Mouse (Mus musculus) heart, embryonic 14.5 days (tissue): ENCODE measurements at regions not wholly inside any gene's neighbourhood (a gene's known extent, or its start where the extent isn't known, plus 50 kb on each side); places are given as distances from the start of the nearest gene placed in this dataset.
A peak's percentile ranks its signal among the peaks of the same experiment; 100 is the strongest.

Experiments
- ATAC-seq: fragments of 200-750 bp; cut with Nextera tagmentation; 2 replicates; pipeline ENCODE4 v1.8.0; 2017; ENCODE audit warnings: low read depth, moderate TSS enrichment; ENCODE audit not compliant: insufficient number of reproducible peaks, insufficient read depth, low FRiP score
- H3K27ac ChIP-seq, 2 experiments: fragments of 200-500 bp in 1 of 2; fragments of 300-500 bp in 1 of 2; sonication (generic) in 1 of 2; replicated peaks in 1 of 2; 2 replicates each; pipeline ENCODE4 v1.5.1; 2012 to 2014; ENCODE audit warnings: low read depth in 2 of 2, low read length in 2 of 2, control low read depth in 1 of 2, mild to moderate bottlenecking in 1 of 2, mixed read lengths in 1 of 2; ENCODE audit not compliant: control insufficient read depth in 1 of 2, insufficient read depth in 1 of 2
- H3K27me3 ChIP-seq: fragments of 300-500 bp; sonication (generic); 2 replicates; pipeline ENCODE4 v1.6.1; 2014; ENCODE audit warnings: mild to moderate bottlenecking, low read length, control low read depth; ENCODE audit not compliant: control insufficient read depth, insufficient read depth
- H3K36me3 ChIP-seq: fragments of 300-500 bp; sonication (generic); 2 replicates; pipeline ENCODE4 v1.6.1; 2014; ENCODE audit warnings: mild to moderate bottlenecking, control low read depth, low read length, mixed read lengths; ENCODE audit not compliant: control insufficient read depth, insufficient read depth
- H3K4me1 ChIP-seq, 2 experiments: fragments of 200-500 bp in 1 of 2; fragments of 300-500 bp in 1 of 2; sonication (generic) in 1 of 2; 2 replicates each; pipeline ENCODE4 v1.6.1; 2012 to 2014; ENCODE audit warnings: low read length in 2 of 2, control low read depth in 1 of 2, mixed read lengths in 1 of 2; ENCODE audit not compliant: control insufficient read depth in 2 of 2, insufficient read depth in 2 of 2
- H3K4me2 ChIP-seq: fragments of 300-500 bp; sonication (generic); 2 replicates; pipeline ENCODE4 v1.6.1; 2014; ENCODE audit warnings: mild to moderate bottlenecking, low read length
- H3K4me3 ChIP-seq, 2 experiments: fragments of 200-500 bp in 1 of 2; fragments of 300-500 bp in 1 of 2; sonication (generic) in 1 of 2; 2 replicates each; pipeline ENCODE4 v1.5.1; 2012 to 2014; ENCODE audit warnings: low read length in 2 of 2, mild to moderate bottlenecking in 2 of 2, control low read depth in 1 of 2, low read depth in 1 of 2, moderate library complexity in 1 of 2; ENCODE audit not compliant: control insufficient read depth in 1 of 2, insufficient read depth in 1 of 2
- H3K9ac ChIP-seq: fragments of 300-500 bp; sonication (generic); 2 replicates; pipeline ENCODE4 v1.6.1; 2014; ENCODE audit warnings: mild to moderate bottlenecking, low read length
- H3K9me3 ChIP-seq: fragments of 300-500 bp; sonication (generic); 2 replicates; pipeline ENCODE4 v1.6.1; 2016; ENCODE audit warnings: low read length, control low read depth; ENCODE audit not compliant: control insufficient read depth
- WGBS: fragments of 180-500 bp; shearing (Covaris S2); extraction: QIAGEN DNeasy Blood & Tissue Kit; methylation state at CpG from one replicate; pipeline ENCODE4 v1.1.7; 2014; 5-methylcytosine and 5-hydroxymethylcytosine counted together

DNA sequence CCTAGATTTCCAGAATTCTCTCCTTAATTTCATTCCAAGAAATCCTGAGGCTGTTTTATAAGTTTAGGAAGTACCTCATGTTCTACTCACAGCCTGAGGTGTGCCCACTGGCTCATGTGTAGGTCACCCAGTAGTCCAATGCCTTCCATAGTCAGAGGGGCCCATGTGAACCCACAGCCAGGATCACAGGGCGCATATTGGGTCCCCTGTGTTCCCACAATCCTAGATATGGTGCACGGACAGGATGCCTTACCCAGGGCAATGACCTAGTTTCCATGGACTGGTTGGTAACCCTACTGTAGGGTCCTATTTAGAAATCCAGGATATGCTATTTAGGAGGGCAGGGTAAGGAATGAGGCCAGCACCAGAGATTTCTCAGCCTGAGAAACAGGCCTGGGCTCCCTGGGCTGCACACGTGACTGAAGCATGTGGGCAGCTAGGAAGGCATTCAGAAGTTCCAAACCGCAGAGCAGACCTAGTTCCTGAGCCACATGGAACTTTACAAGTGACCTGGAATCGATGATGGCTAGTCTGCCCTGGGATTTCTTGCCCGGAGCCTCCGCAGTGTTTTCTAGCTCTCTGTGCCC is 90.5 kb downstream of the Rpl14 start:
- H3K4me3 ChIP-seq = no peak overlapping the region
- no peaks in the 10 kb centered on the region for H3K27me3 ChIP-seq
- no peaks in the 10 kb centered on the region for H3K9me3 ChIP-seq
- H3K36me3 ChIP-seq = no peaks in the 10 kb centered on the region
- ATAC-seq = no peak
- H3K9ac ChIP-seq = no peak overlapping the region
- no peak overlapping the region for H3K27ac ChIP-seq
- peaks cover 4 to 5% of the 10 kb centered on the region in 2 experiments; a peak in 1 of 4 replicates for H3K4me1 ChIP-seq
- 81% methylated on average over 7 of the region's 7 CpGs for WGBS
- no peak overlapping the region for H3K4me2 ChIP-seq

DNA sequence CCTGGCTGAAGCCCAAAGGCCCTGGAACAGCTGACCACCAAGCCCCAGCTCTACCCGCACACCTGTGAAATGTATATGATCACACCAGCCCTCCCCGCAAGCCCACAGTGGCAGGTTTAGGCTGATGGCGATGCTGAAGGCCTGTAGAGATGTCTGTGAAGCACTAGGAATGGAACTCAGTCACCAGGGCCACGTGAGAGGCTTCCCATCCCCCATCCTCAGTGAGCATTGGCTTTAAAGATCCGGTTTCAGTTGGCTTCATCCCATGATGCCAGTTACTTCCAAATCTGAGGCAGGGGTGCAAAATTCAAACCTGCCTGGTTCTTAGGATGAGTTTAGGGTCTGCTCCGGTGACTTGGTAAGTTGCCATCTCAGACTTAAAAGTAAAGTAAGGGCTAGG is 91.9 kb downstream of the Rpl14 start:
- no peak overlapping the region for H3K4me2 ChIP-seq
- no peak overlapping the region for H3K9ac ChIP-seq
- ATAC-seq = no peak
- H3K4me3 ChIP-seq = no peak overlapping the region
- H3K4me1 ChIP-seq = no peaks in the 10 kb centered on the region; a peak in 1 of 4 replicates
- no peaks in the 10 kb centered on the region for H3K36me3 ChIP-seq
- no peaks in the 10 kb centered on the region for H3K9me3 ChIP-seq
- no peak overlapping the region for H3K27ac ChIP-seq
- WGBS = 56% methylated on average over 6 of the region's 6 CpGs
- H3K27me3 ChIP-seq = no peaks in the 10 kb centered on the region

DNA sequence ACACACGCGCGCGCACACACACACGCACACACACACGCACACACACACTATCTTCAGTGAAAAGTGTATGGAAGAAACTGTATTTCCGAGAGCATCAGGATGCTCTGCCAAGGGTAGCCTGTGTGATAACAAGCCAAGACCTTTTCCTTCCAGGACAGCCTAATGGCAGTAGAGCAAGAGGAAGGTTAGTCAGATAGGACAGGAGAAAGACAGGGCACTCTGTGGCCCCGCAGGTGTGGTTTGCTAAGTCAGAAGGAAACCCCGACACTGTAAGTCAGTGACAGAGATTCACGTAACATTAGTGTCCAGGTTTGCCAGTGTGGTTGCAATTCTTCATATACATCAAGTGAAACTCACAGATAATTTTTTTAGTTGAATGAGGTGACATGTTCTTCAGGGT is 92.8 kb downstream of the Rpl14 start:
- Histone ChIP-seq H3K36me3 (no peaks in the 10 kb centered on the region), H3K4me2 (no peak overlapping the region), H3K27me3 (no peaks in the 10 kb centered on the region), H3K27ac (no peak overlapping the region), H3K9me3 (no peaks in the 10 kb centered on the region), H3K4me3 (no peak overlapping the region), H3K4me1 (no peaks in the 10 kb centered on the region; a peak in 1 of 4 replicates), H3K9ac (no peak overlapping the region)
- WGBS = 89% methylated on average over 10 of the region's 10 CpGs
- no peak for ATAC-seq

DNA sequence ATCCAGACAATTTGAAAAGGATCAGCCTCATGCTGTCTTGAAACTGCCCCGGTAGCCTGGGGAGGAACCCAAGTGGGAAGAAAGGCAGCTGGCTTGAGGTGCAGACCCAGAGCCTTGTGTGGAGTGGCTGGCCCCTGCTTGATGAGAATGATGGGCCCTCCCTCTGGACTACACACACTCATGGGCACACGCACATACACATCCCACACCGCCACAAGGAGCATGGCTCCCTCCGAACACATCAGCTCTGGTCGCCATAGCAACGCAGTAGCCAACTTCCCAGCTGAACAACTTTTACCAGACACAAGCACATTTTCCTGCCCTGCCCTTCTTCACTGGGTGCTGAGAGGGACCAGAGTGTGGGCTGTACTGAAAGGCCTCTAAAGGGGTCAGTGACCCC is 101.2 kb downstream of the Rpl14 start:
- 40% methylated on average over 6 of the region's 6 CpGs for WGBS
- H3K36me3 ChIP-seq = no peaks in the 10 kb centered on the region
- no peak overlapping the region for H3K4me3 ChIP-seq
- H3K27me3 ChIP-seq = peaks cover 20% of the 10 kb centered on the region
- peaks cover 8 to 17% of the 10 kb centered on the region in 2 experiments; a peak in 2 of 4 replicates for H3K4me1 ChIP-seq
- H3K9ac ChIP-seq = no peak overlapping the region
- no peaks in the 10 kb centered on the region for H3K9me3 ChIP-seq
- no peak for ATAC-seq
- no peak overlapping the region for H3K4me2 ChIP-seq
- no peak overlapping the region for H3K27ac ChIP-seq

DNA sequence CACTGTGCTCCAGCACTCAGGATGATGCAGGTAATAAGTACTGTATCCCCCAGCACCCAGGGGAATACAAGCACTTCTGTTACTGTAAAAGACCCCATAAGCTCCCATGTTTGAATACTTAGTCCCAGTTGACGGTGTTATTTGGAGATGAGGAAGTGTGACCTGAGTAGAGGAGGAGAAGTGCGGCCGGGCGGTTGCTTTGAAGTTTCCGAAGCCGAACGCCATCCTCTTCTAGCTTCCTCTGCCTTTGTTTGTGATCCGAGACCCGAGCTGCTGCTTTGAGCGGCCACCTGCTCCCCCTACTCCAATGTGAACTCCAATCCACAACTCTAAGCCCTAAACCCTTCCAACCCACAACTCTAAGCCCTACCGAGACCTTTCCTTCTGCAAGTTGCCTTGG is 103.6 kb downstream of the Rpl14 start:
- no peak for ATAC-seq
- no peaks in the 10 kb centered on the region for H3K9me3 ChIP-seq
- no peaks in the 10 kb centered on the region for H3K36me3 ChIP-seq
- peak overlapping the region; percentile 4 to 35; a peak in 2 of 4 replicates for H3K4me3 ChIP-seq
- H3K4me2 ChIP-seq = peak overlapping the region; percentile 72
- WGBS = 5% methylated on average over 11 of the region's 11 CpGs
- peaks cover 20% of the 10 kb centered on the region for H3K27me3 ChIP-seq
- H3K4me1 ChIP-seq = peaks cover 10 to 17% of the 10 kb centered on the region in 2 experiments; a peak in 2 of 4 replicates
- H3K27ac ChIP-seq = no peak overlapping the region
- H3K9ac ChIP-seq = peak overlapping the region; percentile 64; the same call in 1 of the 2 replicates

DNA sequence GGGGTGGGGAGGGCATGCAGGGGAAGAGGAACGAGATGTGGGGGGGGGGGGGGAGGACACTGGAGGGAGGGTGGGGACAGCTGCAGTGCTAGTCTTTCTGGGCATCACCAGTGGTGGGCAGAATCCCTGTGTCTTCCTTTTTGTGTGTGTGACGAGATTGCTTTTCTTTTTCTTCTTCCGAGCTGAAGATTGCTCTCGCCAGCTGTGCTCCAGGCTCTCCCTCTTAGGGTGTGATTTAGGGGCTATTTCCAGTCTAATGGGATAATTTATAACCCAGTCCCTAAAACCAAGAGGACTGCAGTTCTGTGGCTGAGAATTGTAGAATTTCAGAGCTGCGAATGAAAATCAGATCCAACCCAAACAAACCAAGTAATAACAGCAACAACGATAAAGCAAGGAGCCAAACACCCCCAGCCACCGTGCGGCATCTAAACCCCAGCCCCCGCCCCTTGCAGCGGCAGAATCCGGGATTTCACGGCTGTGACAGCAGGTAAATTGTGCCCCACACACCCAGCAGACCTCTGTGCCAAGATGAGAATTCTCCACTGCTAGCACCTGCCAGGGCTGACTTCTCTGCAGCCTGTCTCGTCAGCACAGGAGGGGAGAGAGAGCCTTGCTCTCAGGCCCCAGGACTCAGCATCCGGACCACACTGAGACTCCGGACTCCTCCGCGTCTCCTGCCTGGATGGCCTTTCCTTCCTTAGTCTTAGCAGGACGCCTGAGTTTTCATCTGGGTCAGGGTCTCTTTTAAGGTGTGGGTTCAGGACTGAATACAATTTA is 104.3 kb downstream of the Rpl14 start:
- no peaks in the 10 kb centered on the region for H3K36me3 ChIP-seq
- 0 out of 2 replicates have a peak, but pooled peaks have one; percentile 6 for ATAC-seq
- H3K4me2 ChIP-seq = peak overlapping the region; percentile 72
- no peak overlapping the region for H3K27ac ChIP-seq
- WGBS = 2% methylated on average over 17 of the region's 18 CpGs
- H3K9ac ChIP-seq = peak overlapping the region; percentile 64
- H3K4me1 ChIP-seq = peaks cover 11 to 17% of the 10 kb centered on the region in 2 experiments; a peak in 2 of 4 replicates
- H3K9me3 ChIP-seq = no peaks in the 10 kb centered on the region
- H3K27me3 ChIP-seq = peaks cover 20% of the 10 kb centered on the region
- peak overlapping the region; percentile 35 to 46 for H3K4me3 ChIP-seq

DNA sequence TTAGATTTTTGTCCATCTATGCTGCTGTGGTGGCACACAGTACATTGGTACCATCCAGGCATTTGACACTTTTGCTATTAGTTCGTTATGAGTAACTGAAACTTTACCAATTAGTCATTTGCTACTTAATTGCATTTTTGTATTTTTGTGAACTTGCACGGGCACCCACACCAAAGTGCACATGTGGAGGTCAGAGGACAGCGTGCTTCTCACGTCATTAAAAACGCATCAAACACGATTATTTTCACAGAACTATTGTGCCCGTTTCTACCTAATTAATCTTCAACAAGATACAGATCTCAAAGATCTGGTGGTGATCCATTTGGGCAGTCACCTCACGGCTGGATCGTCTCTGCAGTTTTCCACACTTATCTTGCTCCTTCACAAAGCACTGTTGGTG is 105.1 kb downstream of the Rpl14 start:
- no peaks in the 10 kb centered on the region for H3K36me3 ChIP-seq
- no peak overlapping the region for H3K27ac ChIP-seq
- H3K9me3 ChIP-seq = no peaks in the 10 kb centered on the region
- peak overlapping the region; percentile 72 for H3K4me2 ChIP-seq
- no peak for ATAC-seq
- peaks cover 11 to 17% of the 10 kb centered on the region in 2 experiments; a peak in 2 of 4 replicates for H3K4me1 ChIP-seq
- 38% methylated on average over 9 of the region's 9 CpGs for WGBS
- H3K27me3 ChIP-seq = peaks cover 20% of the 10 kb centered on the region
- no peak overlapping the region for H3K9ac ChIP-seq
- H3K4me3 ChIP-seq = no peak overlapping the region
